Mouse (Mus musculus): ENCODE data around the gene Bank1. TPM values are rescaled to one million over a fixed set of nuclear protein-coding genes. Genes with fewer than 3 reads are reported as not detected.
"Not testable (repeated sequence)": the region's sequence is repeated elsewhere in the genome, so short reads cannot be mapped to it uniquely, and the experiment has no call there.

Gene Bank1
- polyA plus RNA-seq, 1 experiment from 2014 or later, result 0.51 TPM

DNA sequence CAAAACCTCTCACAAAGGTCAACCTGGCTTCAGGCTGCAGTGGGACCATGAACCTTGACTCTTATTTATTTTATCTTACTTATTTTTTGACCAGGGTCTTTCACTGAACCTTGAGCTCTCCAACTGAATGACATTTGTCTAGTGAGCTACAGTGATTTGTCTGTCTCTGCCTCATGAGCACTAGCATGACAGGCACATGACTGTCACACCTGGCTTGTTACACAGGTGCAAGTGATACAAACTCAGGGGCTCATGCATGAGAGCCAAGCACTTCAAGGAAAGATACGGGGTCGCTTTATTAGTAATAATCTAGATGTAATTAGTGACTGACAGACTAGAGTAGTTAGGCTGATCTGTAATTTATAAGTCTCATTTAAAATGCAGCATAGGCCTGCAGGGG, 16.0 kb upstream of the Bank1 start:
- no peaks in the 10 kb centered on the region for H3K4me1 ChIP-seq (ENCODE audit: insufficient read depth, low read depth, low read length)
- no peak for TF ChIP-seq CTCF (IDR thresholded peaks at IDR 0.05)
- no peak for TF ChIP-seq EP300 (IDR thresholded peaks at IDR 0.05)
- DNase-seq (ENCODE audit: low spot score) (no peak), ATAC-seq (no peak)
- H3K4me2 ChIP-seq (replicated peaks; ENCODE audit: low read depth, low read length), result no peak overlapping the region
- no peaks in the 10 kb centered on the region for H3K9me3 ChIP-seq (ENCODE audit: low read length)
- H3K36me3 ChIP-seq (ENCODE audit: insufficient read depth, low read length), result no peaks in the 10 kb centered on the region
- WGBS, result 98% methylated on average over 2 of the region's 2 CpGs
- H3K4me3 ChIP-seq (ENCODE audit: low read depth, low read length), result no peak overlapping the region
- H3K27ac ChIP-seq (ENCODE audit: low read length), result no peak overlapping the region
- H3K27me3 ChIP-seq (replicated peaks; ENCODE audit: insufficient read depth, low read length), result no peaks in the 10 kb centered on the region
- H3K9ac ChIP-seq (replicated peaks; ENCODE audit: low read depth), result no peak overlapping the region

DNA sequence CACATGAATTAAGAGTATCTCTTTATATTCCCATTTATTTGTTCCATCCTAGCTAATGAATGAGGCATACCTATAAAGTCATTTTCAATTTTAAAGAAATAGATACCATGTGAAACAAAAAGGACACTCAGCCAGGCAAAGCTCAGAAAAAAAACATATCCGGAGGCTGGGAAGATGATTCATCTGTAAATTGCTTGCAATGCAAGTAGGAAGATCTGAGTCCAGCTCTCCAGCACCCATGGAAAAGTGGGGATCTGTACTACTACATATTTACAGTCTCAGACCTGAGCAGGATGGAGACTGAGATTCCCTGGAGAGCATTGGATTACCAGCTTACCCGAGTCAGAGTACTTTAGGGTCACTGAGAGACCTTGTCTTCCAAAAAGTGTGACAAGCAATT, 14.0 kb upstream of the Bank1 start:
- ATAC-seq, result no peak
- no peak overlapping the region for H3K27ac ChIP-seq (ENCODE audit: low read length)
- H3K36me3 ChIP-seq (ENCODE audit: insufficient read depth, low read length), result no peaks in the 10 kb centered on the region
- no peaks in the 10 kb centered on the region for H3K27me3 ChIP-seq (replicated peaks; ENCODE audit: insufficient read depth, low read length)
- no peaks in the 10 kb centered on the region for H3K4me1 ChIP-seq (ENCODE audit: insufficient read depth, low read depth, low read length)
- no peak overlapping the region for H3K4me2 ChIP-seq (replicated peaks; ENCODE audit: low read depth, low read length)
- 69% methylated on average over 2 of the region's 2 CpGs for WGBS
- no peak overlapping the region for H3K9ac ChIP-seq (replicated peaks; ENCODE audit: low read depth)
- no peak for DNase-seq (ENCODE audit: low spot score)
- H3K9me3 ChIP-seq (ENCODE audit: low read length), result no peaks in the 10 kb centered on the region
- TF ChIP-seq EP300 (IDR thresholded peaks at IDR 0.05), result no peak
- TF ChIP-seq CTCF (IDR thresholded peaks at IDR 0.05), result no peak
- no peak overlapping the region for H3K4me3 ChIP-seq (ENCODE audit: low read depth, low read length)

DNA sequence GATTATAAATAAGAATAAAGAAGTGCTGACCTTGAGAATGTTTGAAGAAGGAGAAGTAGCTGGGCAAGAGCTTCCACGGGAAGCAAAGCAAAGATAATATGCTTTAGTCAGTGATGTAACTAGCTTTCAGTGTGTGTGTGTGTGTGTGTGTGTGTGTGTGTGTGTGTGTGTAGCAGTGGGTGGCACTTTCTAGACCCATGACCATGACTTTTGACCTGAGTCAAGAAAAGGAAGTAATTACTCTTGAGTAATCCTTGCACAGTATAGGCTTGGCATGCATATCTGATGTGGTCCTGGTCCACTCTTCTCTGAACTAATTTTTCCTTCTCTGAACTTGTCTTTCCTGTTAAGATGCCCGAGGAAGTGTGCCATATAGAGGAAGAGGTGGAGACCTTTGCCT, 5.3 kb upstream of the Bank1 start:
- Histone ChIP-seq H3K27me3 (replicated peaks; ENCODE audit: insufficient read depth, low read length) (no peaks in the 10 kb centered on the region), H3K36me3 (ENCODE audit: insufficient read depth, low read length) (no peaks in the 10 kb centered on the region), H3K9me3 (ENCODE audit: low read length) (no peaks in the 10 kb centered on the region), H3K4me1 (ENCODE audit: insufficient read depth, low read depth, low read length) (no peaks in the 10 kb centered on the region), H3K27ac (ENCODE audit: low read length) (no peak overlapping the region), H3K9ac (replicated peaks; ENCODE audit: low read depth) (no peak overlapping the region), H3K4me3 (ENCODE audit: low read depth, low read length) (no peak overlapping the region), H3K4me2 (replicated peaks; ENCODE audit: low read depth, low read length) (no peak overlapping the region)
- WGBS, result 44% methylated on average over 2 of the region's 2 CpGs
- DNase-seq (ENCODE audit: low spot score), result peak; percentile 27
- peak; percentile 60 for ATAC-seq
- TF ChIP-seq CTCF (IDR thresholded peaks at IDR 0.05) (no peak), EP300 (IDR thresholded peaks at IDR 0.05) (no peak)

- TF ChIP-seq EP300 (IDR thresholded peaks at IDR 0.05) (no peak), CTCF (IDR thresholded peaks at IDR 0.05) (no peak)
- Histone ChIP-seq H3K36me3 (ENCODE audit: insufficient read depth, low read length) (no peaks in the 10 kb centered on the region), H3K4me1 (ENCODE audit: insufficient read depth, low read depth, low read length) (no peaks in the 10 kb centered on the region), H3K4me3 (ENCODE audit: low read depth, low read length) (no peak overlapping the region), H3K27me3 (replicated peaks; ENCODE audit: insufficient read depth, low read length) (no peaks in the 10 kb centered on the region), H3K9ac (replicated peaks; ENCODE audit: low read depth) (no peak overlapping the region), H3K9me3 (ENCODE audit: low read length) (no peaks in the 10 kb centered on the region), H3K27ac (ENCODE audit: low read length) (no peak overlapping the region), H3K4me2 (replicated peaks; ENCODE audit: low read depth, low read length) (no peak overlapping the region)
- no peak for DNase-seq (ENCODE audit: low spot score)
- ATAC-seq, result no peak
Observed at GRCm38 (mm10) chr3:136330043-136330442, 4.2 kb upstream of the Bank1 start.

DNA sequence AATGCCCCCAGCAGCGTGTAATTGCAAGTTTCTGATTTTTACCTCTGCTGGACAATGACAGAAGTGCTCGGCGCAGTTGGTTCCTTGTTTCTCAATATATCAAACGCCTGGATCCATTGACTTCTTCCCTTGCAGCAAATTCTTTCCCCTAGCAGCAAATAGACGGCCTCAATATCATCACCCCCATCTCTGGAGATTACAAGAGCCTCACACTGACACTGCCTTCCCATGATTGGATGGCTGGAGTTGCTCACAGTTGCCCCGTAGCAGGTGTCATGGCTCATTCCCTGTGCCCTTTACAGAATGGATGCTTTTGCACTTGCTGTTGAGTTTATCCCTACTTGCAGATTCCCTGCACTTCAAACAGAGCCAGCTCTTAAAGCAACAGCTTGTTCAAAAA, 3.3 kb upstream of the Bank1 start:
- H3K9me3 ChIP-seq (ENCODE audit: low read length), result no peaks in the 10 kb centered on the region
- no peak overlapping the region for H3K4me2 ChIP-seq (replicated peaks; ENCODE audit: low read depth, low read length)
- no peak for DNase-seq (ENCODE audit: low spot score)
- H3K27me3 ChIP-seq (replicated peaks; ENCODE audit: insufficient read depth, low read length), result no peaks in the 10 kb centered on the region
- no peak for TF ChIP-seq CTCF (IDR thresholded peaks at IDR 0.05)
- no peak overlapping the region for H3K27ac ChIP-seq (ENCODE audit: low read length)
- 55% methylated on average over 6 of the region's 6 CpGs for WGBS
- H3K36me3 ChIP-seq (ENCODE audit: insufficient read depth, low read length), result no peaks in the 10 kb centered on the region
- H3K9ac ChIP-seq (replicated peaks; ENCODE audit: low read depth), result no peak overlapping the region
- no peak for ATAC-seq
- H3K4me1 ChIP-seq (ENCODE audit: insufficient read depth, low read depth, low read length), result no peaks in the 10 kb centered on the region
- no peak overlapping the region for H3K4me3 ChIP-seq (ENCODE audit: low read depth, low read length)

DNA sequence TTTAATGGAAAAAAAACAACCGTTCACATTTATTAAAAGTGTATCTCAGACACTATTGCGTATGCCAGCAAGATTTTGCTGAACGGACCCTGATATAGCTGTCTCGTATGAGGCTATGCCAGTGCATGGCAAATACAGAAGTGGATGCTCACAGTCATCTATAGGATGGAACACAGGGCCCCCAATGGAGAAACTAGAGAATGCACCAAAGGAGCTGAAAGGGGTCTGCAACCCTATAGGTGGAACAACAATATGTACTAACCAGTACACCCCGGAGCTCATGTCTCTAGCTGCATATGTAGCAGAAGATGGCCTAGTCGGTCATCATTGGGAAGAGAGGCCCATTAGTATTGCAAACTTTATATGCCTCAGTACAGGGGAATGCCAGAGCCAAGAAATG, 1.1 kb downstream of the Bank1 start:
- 90% methylated on average over 6 of the region's 6 CpGs for WGBS
- H3K36me3 ChIP-seq (ENCODE audit: insufficient read depth, low read length); H3K27me3 ChIP-seq (replicated peaks; ENCODE audit: insufficient read depth, low read length); H3K4me1 ChIP-seq (ENCODE audit: insufficient read depth, low read depth, low read length); H3K9ac ChIP-seq (replicated peaks; ENCODE audit: low read depth); H3K9me3 ChIP-seq (ENCODE audit: low read length); ATAC-seq; H3K4me3 ChIP-seq (ENCODE audit: low read depth, low read length); H3K27ac ChIP-seq (ENCODE audit: low read length); H3K4me2 ChIP-seq (replicated peaks; ENCODE audit: low read depth, low read length); DNase-seq (ENCODE audit: low spot score): not testable (repeated sequence)

DNA sequence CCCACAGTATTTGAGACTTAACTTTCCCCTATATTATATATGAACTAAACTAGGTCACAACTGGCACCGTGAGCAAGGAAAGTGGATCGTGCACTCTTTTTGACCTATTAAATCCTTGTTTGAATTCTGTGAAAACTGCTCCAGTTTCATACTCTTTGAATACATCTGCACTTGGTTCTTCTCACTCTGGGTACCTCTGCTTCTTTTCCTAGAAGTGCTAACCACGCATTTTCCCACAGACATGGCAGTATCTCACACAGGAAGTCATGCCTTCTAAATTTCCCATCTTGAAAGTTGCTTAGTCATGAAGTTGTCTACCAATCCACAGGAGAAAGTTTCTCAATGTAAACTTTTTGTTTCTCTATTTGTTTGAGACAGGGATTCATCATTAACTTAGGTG, 3.9 kb downstream of the Bank1 start:
- Histone ChIP-seq H3K27me3 (replicated peaks; ENCODE audit: insufficient read depth, low read length) (no peaks in the 10 kb centered on the region), H3K9ac (replicated peaks; ENCODE audit: low read depth) (no peak overlapping the region), H3K9me3 (ENCODE audit: low read length) (no peaks in the 10 kb centered on the region), H3K4me2 (replicated peaks; ENCODE audit: low read depth, low read length) (no peak overlapping the region), H3K4me1 (ENCODE audit: insufficient read depth, low read depth, low read length) (no peaks in the 10 kb centered on the region), H3K36me3 (ENCODE audit: insufficient read depth, low read length) (no peaks in the 10 kb centered on the region), H3K4me3 (ENCODE audit: low read depth, low read length) (no peak overlapping the region), H3K27ac (ENCODE audit: low read length) (no peak overlapping the region)
- TF ChIP-seq CTCF (IDR thresholded peaks at IDR 0.05) (no peak), EP300 (IDR thresholded peaks at IDR 0.05) (no peak)
- WGBS, result 87% methylated on average over 3 of the region's 3 CpGs
- ATAC-seq, result no peak
- no peak for DNase-seq (ENCODE audit: low spot score)

Measured in lung, postnatal 0 days (tissue).